Mouse (Mus musculus) T-helper 1 cell (primary cell): ENCODE data around the gene Rabif.

ENCODE experiments used
- in situ Hi-C: fragments of 300-600 bp; cut with MboI, MseI; formaldehyde crosslinking; loops from one replicate; pipeline ENCODE4 v1.15.1; 2025; ENCODE audit warnings: high pct_unique_total_duplicates

Rabif gene

GRCm38 (mm10) chr1:134551869-134552268 lies 57.4 kb downstream of the Rabif start:
- in situ Hi-C loops, result no loop called here

DNA sequence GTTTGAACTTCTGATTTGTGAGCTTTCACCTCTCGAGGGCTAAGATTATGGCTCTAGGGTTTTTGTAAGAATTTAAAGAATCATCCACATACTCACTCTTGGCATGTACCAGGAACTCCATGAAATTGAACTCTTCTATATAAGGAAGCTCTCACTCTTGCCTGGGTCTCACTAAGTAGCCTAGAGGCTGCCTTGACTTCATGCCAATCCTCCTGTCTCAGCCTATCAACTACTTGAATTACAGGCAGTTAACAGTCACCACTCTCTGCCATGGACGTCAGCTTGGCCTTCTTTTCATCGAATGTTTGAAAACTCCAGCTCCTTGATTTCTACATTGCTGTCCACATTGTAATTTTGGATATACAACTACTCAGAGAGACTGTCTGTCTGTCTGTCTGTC lies 57.9 kb downstream of the Rabif start:
- in situ Hi-C loops, result no loop called here

DNA sequence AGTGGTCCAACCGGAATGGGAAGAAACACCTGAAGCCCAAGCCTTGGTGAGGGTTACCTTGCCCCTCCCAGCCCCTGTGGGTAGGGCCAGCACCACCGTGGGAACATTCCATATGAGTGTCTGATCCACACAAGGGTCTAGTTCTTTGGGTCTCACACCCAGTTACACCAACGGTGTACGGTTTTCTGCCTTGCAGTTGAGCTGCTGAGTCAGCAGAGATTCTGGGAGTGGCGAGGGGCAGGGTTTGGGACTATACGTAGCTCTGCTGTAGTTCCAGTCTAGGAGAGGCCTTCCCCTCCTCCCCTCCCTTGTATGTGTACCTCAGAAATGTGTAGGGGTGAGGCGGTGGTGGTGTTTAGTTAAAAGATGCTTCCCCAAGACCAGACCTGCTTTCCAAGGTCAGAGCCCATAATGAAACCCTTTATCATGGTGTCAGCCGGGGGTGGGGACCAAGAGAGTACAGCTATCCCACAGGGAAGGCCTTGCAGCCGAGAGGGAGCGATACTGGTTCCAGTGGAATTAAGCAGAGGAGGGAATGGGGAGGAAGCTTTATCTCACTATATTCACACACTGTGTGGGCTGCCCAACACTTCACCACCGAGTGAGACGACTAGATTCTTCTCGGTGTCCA lies 60.9 kb downstream of the Rabif start:
- in situ Hi-C loops, result no loop called here

GRCm38 (mm10) chr1:134555871-134556670 lies 61.6 kb downstream of the Rabif start:
- in situ Hi-C loops, result no loop called here

GRCm38 (mm10) chr1:134556671-134557218 lies 62.3 kb downstream of the Rabif start:
- in situ Hi-C loops, result no loop called here
